Mouse (Mus musculus) heart, embryonic 12.5 days (tissue): Measurements from ENCODE around the gene Rubcn. TPM values are rescaled to one million over a fixed set of nuclear protein-coding genes. Genes with fewer than 3 reads are reported as not detected.
A peak's percentile ranks its signal among the peaks of the same experiment; 100 is the strongest.

Source experiments
- ATAC-seq: fragments of 200-750 bp; cut with Nextera tagmentation; 2 replicates; pipeline ENCODE4 v1.8.0; 2017; ENCODE audit warnings: moderate TSS enrichment, moderate library complexity; ENCODE audit not compliant: insufficient number of reproducible peaks, low FRiP score
- H3K27ac ChIP-seq: fragments of 300-500 bp; sonication (generic); 2 replicates; pipeline ENCODE4 v1.5.1; 2016; ENCODE audit warnings: mild to moderate bottlenecking, moderate library complexity; ENCODE audit not compliant: poor library complexity, severe bottlenecking
- H3K27me3 ChIP-seq: fragments of 300-500 bp; sonication (generic); replicated peaks from 2 replicates; pipeline ENCODE4 v1.6.1; 2016; ENCODE audit warnings: mild to moderate bottlenecking, moderate library complexity
- H3K36me3 ChIP-seq: fragments of 300-500 bp; sonication (generic); 2 replicates; pipeline ENCODE4 v1.6.1; 2016; ENCODE audit warnings: mild to moderate bottlenecking, moderate library complexity
- H3K4me1 ChIP-seq: fragments of 300-500 bp; sonication (generic); replicated peaks from 2 replicates; pipeline ENCODE4 v1.6.1; 2016; ENCODE audit warnings: mild to moderate bottlenecking
- H3K4me2 ChIP-seq: fragments of 300-500 bp; sonication (generic); 2 replicates; pipeline ENCODE4 v1.6.1; 2016; ENCODE audit warnings: mild to moderate bottlenecking, moderate library complexity
- H3K4me3 ChIP-seq: fragments of 300-500 bp; sonication (generic); 2 replicates; pipeline ENCODE4 v1.5.1; 2016; ENCODE audit warnings: mild to moderate bottlenecking
- H3K9ac ChIP-seq: fragments of 300-500 bp; sonication (generic); 2 replicates; pipeline ENCODE4 v1.6.1; 2016; ENCODE audit warnings: mild to moderate bottlenecking, moderate library complexity
- H3K9me3 ChIP-seq: fragments of 300-500 bp; sonication (generic); replicated peaks from 2 replicates; pipeline ENCODE4 v1.6.1; 2016; ENCODE audit warnings: mild to moderate bottlenecking, moderate library complexity
- WGBS: fragments of 180-500 bp; shearing (Covaris S2); methylation state at CpG from one replicate; pipeline ENCODE4 v1.1.7; 2016; 5-methylcytosine and 5-hydroxymethylcytosine counted together
- polyA plus RNA-seq: library from polyadenylated mRNA; unstranded; fragments of >200 nt; fragmentation: Nextera tagmentation; extraction: Ambion mirVana; gene quantifications from 2 replicates; pipeline ENCODE4 v1.2.1, GENCODE M21; 2016

Gene Rubcn
- polyA plus RNA-seq, 1 experiment from 2014 or later: 30.9 TPM

GRCm38 (mm10) chr16:32847103-32847502 is 30.5 kb downstream of the Rubcn start:
- H3K27ac ChIP-seq: no peak overlapping the region
- H3K4me3 ChIP-seq: no peak overlapping the region
- H3K36me3 ChIP-seq: peaks cover 80% of the 10 kb centered on the region
- no peak for ATAC-seq
- H3K27me3 ChIP-seq: no peaks in the 10 kb centered on the region
- 0 out of 2 replicates have a peak, but pooled peaks cover 6% of the 10 kb centered on the region for H3K4me1 ChIP-seq
- no peaks in the 10 kb centered on the region for H3K9me3 ChIP-seq
- H3K9ac ChIP-seq: no peak overlapping the region
- WGBS: 94% methylated on average over 11 of the region's 11 CpGs
- H3K4me2 ChIP-seq: no peak overlapping the region

DNA sequence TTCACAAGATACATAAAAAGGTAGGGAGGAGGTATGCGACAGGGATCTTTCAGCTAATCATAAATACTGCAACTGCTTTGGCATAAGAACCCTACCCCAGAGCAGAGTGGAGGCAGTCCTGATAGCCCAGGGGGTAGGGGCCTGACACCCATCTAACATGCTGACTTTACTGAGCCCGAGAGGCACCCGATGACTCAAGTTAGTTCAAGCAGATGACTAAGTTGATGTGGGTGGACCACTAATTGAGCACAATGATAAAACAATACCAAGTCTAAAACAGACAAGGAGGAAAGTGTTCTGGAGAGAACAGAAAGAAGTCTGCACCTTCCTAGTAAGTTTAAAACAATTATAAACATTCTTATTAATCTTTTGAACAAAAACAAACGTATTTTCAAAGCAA is 46.1 kb downstream of the Rubcn start:
- WGBS: 84% methylated on average over 4 of the region's 4 CpGs
- ATAC-seq: no peak

DNA sequence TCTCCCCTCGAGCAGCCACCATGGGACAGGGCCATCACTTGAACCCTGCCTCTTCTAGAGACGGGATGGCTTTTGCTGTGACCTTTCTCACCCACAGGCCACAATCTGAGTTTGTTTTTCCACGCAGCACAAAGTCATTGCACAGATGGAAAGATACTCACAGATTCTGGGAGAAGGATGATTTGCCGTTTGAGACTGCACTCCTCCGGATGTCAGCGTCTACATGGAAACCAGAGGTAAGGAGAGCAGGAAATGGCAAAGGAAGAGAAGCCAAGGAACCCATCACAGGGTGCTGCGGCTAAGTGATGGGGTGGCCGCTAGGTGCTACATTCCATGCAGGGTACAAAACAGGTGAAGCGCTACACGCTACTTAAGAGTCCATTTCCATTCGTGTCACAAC is 48.5 kb downstream of the Rubcn start:
- Histone ChIP-seq H3K27ac (no peak overlapping the region), H3K4me1 (peaks cover 15% of the 10 kb centered on the region), H3K9ac (no peak overlapping the region), H3K36me3 (peaks cover 81% of the 10 kb centered on the region), H3K4me3 (no peak overlapping the region), H3K9me3 (no peaks in the 10 kb centered on the region), H3K27me3 (no peaks in the 10 kb centered on the region), H3K4me2 (no peak overlapping the region)
- ATAC-seq: no peak
- 83% methylated on average over 11 of the region's 11 CpGs for WGBS

More for the DNA sequence above, 46.1 kb downstream of the Rubcn start:
- H3K36me3 ChIP-seq: peaks cover 79% of the 10 kb centered on the region
- no peaks in the 10 kb centered on the region for H3K27me3 ChIP-seq
- H3K27ac ChIP-seq: no peak overlapping the region
- no peaks in the 10 kb centered on the region for H3K9me3 ChIP-seq
- H3K4me1 ChIP-seq: no peaks in the 10 kb centered on the region
- H3K4me2 ChIP-seq: no peak overlapping the region
- no peak overlapping the region for H3K9ac ChIP-seq
- no peak overlapping the region for H3K4me3 ChIP-seq

DNA sequence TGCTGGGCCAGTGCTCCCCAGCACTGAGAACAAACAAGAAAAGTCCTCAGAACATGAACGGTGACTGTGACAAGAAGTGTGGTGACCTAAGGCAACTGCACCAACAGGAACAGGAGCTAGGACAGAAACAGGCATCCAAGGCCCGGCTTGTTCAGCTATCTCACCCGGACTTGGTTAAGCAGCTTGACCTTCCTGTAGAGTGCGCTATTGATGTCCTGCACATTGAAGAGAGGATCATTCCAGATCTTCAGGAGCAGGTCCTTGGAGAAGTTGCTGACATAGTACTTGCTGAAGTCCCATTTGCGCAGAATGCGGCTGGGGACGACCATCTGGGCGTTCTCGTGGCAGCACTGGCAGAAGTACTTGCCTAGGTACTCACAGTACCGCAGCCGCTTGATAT is 51.0 kb downstream of the Rubcn start:
- peaks cover 80% of the 10 kb centered on the region for H3K36me3 ChIP-seq
- no peak overlapping the region for H3K27ac ChIP-seq
- no peaks in the 10 kb centered on the region for H3K9me3 ChIP-seq
- H3K4me1 ChIP-seq: peaks cover 37% of the 10 kb centered on the region
- H3K27me3 ChIP-seq: no peaks in the 10 kb centered on the region
- no peak overlapping the region for H3K4me3 ChIP-seq
- 90% methylated on average over 11 of the region's 11 CpGs for WGBS
- H3K4me2 ChIP-seq: no peak overlapping the region
- ATAC-seq: no peak
- no peak overlapping the region for H3K9ac ChIP-seq

- 65% methylated on average over 12 of the region's 12 CpGs for WGBS
- no peak for ATAC-seq
- no peak overlapping the region for H3K27ac ChIP-seq
These were observed 52.2 kb downstream of the Rubcn start for GRCm38 (mm10) chr16:32825380-32825779.

GRCm38 (mm10) chr16:32824061-32824460 is 53.5 kb downstream of the Rubcn start:
- H3K4me1 ChIP-seq: peaks cover 47% of the 10 kb centered on the region
- H3K9me3 ChIP-seq: no peaks in the 10 kb centered on the region
- no peaks in the 10 kb centered on the region for H3K27me3 ChIP-seq
- no peak overlapping the region for H3K4me3 ChIP-seq
- ATAC-seq: no peak
- no peak overlapping the region for H3K9ac ChIP-seq
- H3K36me3 ChIP-seq: peaks cover 61% of the 10 kb centered on the region
- WGBS: 91% methylated on average over 13 of the region's 13 CpGs
- no peak overlapping the region for H3K27ac ChIP-seq
- no peak overlapping the region for H3K4me2 ChIP-seq

More at GRCm38 (mm10) chr16:32825380-32825779, 52.2 kb downstream of the Rubcn start:
- Histone ChIP-seq H3K9ac (no peak overlapping the region), H3K4me3 (no peak overlapping the region), H3K4me1 (peaks cover 47% of the 10 kb centered on the region), H3K9me3 (no peaks in the 10 kb centered on the region), H3K4me2 (no peak overlapping the region), H3K27me3 (no peaks in the 10 kb centered on the region), H3K36me3 (peaks cover 75% of the 10 kb centered on the region)

DNA sequence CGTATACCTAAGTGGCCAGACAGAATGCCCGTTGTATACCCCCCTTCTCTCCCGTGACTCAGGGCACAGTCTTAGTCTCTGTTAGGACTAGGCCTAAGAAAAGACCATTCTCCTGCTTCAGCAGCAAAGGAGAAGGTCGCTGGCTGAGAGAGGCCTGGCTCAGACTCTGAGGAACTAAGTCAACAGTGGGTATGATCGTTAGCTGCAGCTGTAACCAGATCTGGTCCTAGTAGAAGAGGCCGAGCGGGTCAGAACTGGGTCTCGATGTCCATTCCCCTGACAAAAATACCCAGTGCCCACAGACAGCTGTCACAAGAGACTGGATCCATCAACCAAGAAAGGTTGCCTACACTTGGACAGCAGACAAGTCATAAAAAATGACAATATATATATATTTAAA is 54.1 kb downstream of the Rubcn start:
- no peak overlapping the region for H3K27ac ChIP-seq
- no peaks in the 10 kb centered on the region for H3K27me3 ChIP-seq
- 89% methylated on average over 8 of the region's 8 CpGs for WGBS
- no peak overlapping the region for H3K9ac ChIP-seq
- no peaks in the 10 kb centered on the region for H3K9me3 ChIP-seq
- peaks cover 56% of the 10 kb centered on the region for H3K36me3 ChIP-seq
- no peak overlapping the region for H3K4me3 ChIP-seq
- no peak overlapping the region for H3K4me2 ChIP-seq
- H3K4me1 ChIP-seq: peaks cover 47% of the 10 kb centered on the region
- no peak for ATAC-seq

GRCm38 (mm10) chr16:32822881-32823280 is 54.7 kb downstream of the Rubcn start:
- no peak overlapping the region for H3K9ac ChIP-seq
- H3K36me3 ChIP-seq: peaks cover 50% of the 10 kb centered on the region
- peak overlapping the region; percentile 80 for H3K27ac ChIP-seq
- no peaks in the 10 kb centered on the region for H3K9me3 ChIP-seq
- H3K27me3 ChIP-seq: no peaks in the 10 kb centered on the region
- H3K4me2 ChIP-seq: no peak overlapping the region
- 74% methylated on average over 5 of the region's 5 CpGs for WGBS
- H3K4me3 ChIP-seq: no peak overlapping the region
- H3K4me1 ChIP-seq: peaks cover 47% of the 10 kb centered on the region
- no peak for ATAC-seq

DNA sequence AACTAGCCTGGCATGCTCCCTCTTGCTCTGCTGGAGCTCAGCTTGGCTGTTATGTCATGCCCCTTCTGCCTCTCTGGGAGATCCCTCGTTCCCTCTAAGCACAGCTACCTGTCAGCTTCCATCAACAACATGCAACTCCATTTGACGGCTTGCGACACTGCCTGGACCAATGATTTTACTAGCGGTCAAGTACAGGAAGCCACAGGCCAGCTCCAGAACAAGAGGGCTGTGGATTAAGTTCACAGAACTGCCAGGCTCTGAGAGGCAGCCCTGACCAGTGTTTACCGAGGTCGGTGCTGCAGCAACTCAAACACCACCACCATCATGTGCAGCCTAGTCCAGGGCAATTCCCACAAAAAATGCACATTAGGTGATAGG is 55.1 kb downstream of the Rubcn start:
- 30% methylated on average over 6 of the region's 6 CpGs for whole genome bisulfite sequencing
- Histone ChIP-seq H3K4me1 (peaks cover 47% of the 10 kb centered on the region), H3K27me3 (no peaks in the 10 kb centered on the region), H3K9ac (no peak overlapping the region), H3K4me3 (no peak overlapping the region), H3K9me3 (no peaks in the 10 kb centered on the region), H3K27ac (peak overlapping the region; percentile 80), H3K4me2 (peak overlapping the region; percentile 40), H3K36me3 (peaks cover 45% of the 10 kb centered on the region)
- ATAC-seq: no peak

- peak; percentile 81 for ATAC-seq
- no peak overlapping the region for H3K4me3 ChIP-seq
- no peak overlapping the region for H3K9ac ChIP-seq
- H3K4me1 ChIP-seq: peaks cover 47% of the 10 kb centered on the region
- no peaks in the 10 kb centered on the region for H3K9me3 ChIP-seq
- H3K27me3 ChIP-seq: no peaks in the 10 kb centered on the region
- WGBS: 25% methylated on average over 10 of the region's 10 CpGs
- H3K4me2 ChIP-seq: peak overlapping the region; percentile 40
- peak overlapping the region; percentile 80 for H3K27ac ChIP-seq
- H3K36me3 ChIP-seq: peaks cover 40% of the 10 kb centered on the region
These were observed 55.7 kb downstream of the Rubcn start for GRCm38 (mm10) chr16:32821772-32822449.

DNA sequence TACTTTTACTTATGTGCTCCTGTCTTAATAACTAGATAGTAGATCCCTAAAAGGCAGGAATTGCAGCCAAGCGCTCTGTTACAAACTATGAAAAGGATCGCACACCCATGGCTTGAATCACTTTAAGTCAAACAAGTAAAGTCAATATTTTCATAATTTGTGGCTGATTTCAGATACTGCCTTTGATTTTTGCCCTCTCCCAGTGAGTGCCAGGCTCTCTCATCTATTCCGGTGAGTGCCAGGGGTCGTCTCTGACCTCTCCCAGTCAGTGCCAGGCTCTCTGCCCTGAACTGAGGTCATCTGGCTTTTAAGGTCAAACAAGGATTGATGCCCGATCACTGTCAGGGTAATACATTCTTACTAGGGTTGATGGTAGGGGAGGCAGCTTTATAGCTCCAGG is 59.1 kb downstream of the Rubcn start:
- H3K27me3 ChIP-seq: no peaks in the 10 kb centered on the region
- no peak overlapping the region for H3K9ac ChIP-seq
- H3K4me1 ChIP-seq: peaks cover 42% of the 10 kb centered on the region
- H3K4me2 ChIP-seq: no peak overlapping the region
- H3K4me3 ChIP-seq: no peak overlapping the region
- H3K9me3 ChIP-seq: no peaks in the 10 kb centered on the region
- whole genome bisulfite sequencing: 88% methylated on average over 5 of the region's 5 CpGs
- no peak for ATAC-seq
- no peak overlapping the region for H3K27ac ChIP-seq
- H3K36me3 ChIP-seq: peaks cover 6% of the 10 kb centered on the region

- no peak overlapping the region for H3K4me3 ChIP-seq
- H3K4me2 ChIP-seq: no peak overlapping the region
- peaks cover 38% of the 10 kb centered on the region for H3K4me1 ChIP-seq
- H3K9me3 ChIP-seq: no peaks in the 10 kb centered on the region
- no peak overlapping the region for H3K27ac ChIP-seq
- WGBS: 84% methylated on average over 4 of the region's 4 CpGs
- H3K36me3 ChIP-seq: peaks cover 2% of the 10 kb centered on the region
- no peak overlapping the region for H3K9ac ChIP-seq
- no peaks in the 10 kb centered on the region for H3K27me3 ChIP-seq
- no peak for ATAC-seq
These were observed 59.5 kb downstream of the Rubcn start for GRCm38 (mm10) chr16:32818036-32818435.
